Mouse (Mus musculus) thymus, adult 2 months (tissue): ENCODE results near the gene Gm49395.

Source experiments
- CTCF ChIP-seq: fragments of 200-500 bp; IDR thresholded peaks from 2 replicates; pipeline ENCODE4 v1.5.1; 2012; ENCODE audit warnings: mild to moderate bottlenecking, control low read depth, low read length, moderate library complexity, borderline replicate concordance; ENCODE audit not compliant: control insufficient read depth, poor library complexity, insufficient read depth; ENCODE audit errors: extremely low read depth
- POLR2A ChIP-seq: fragments of 200-500 bp; IDR thresholded peaks from 2 replicates; pipeline ENCODE4 v1.6.1; 2012; ENCODE audit warnings: mild to moderate bottlenecking, low read length, control low read depth, moderate library complexity; ENCODE audit not compliant: control insufficient read depth, poor library complexity, insufficient read depth; ENCODE audit errors: extremely low read depth

DNA sequence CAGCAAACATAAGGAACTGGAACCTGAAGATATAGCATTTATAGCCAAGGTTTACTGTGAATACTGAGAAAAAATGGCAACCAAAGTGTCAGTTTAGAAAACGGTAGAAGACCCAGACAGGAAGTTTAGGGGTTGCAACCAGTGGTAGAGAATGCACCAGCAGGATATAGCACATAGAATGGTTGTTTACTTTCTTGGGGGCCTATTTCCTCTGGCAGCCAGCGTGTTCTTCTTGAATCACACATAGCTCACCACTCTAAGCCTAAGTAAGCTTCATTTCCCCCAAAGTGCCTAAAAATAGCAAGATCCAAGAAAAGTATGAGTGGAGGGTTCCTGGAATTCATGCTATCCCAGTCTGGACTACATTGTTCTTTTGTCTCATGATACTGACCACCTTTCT lies 59.1 kb downstream of the Gm49395 start:
- no peak for TF ChIP-seq CTCF
- TF ChIP-seq POLR2A: no peak
